Mouse (Mus musculus): Measurements from ENCODE around the gene Olfr430. TPM values are rescaled to one million over a fixed set of nuclear protein-coding genes. Genes with fewer than 3 reads are reported as not detected.
"Not testable (repeated sequence)": the region's sequence is repeated elsewhere in the genome, so short reads cannot be mapped to it uniquely, and the experiment has no call there.

Gene Olfr430
- not detected for total RNA-seq (2021)
- long read RNA-seq, experiment 1 = 0 reads
- long read RNA-seq, experiment 2 = 0 reads

GRCm38 (mm10) chr1:174066305-174066704 is at the start of gene Olfr430:
TSS of gene Olfr430 (plus strand) at chr1:174066605.
- DNase-seq = no peak

GRCm38 (mm10) chr1:174031698-174032097 is 34.7 kb upstream of the Olfr430 start, which contains the start of gene Ifi205:
TSS of gene Ifi205 (minus strand) at chr1:174031810.
- DNase-seq = peak; percentile 35

GRCm38 (mm10) chr1:174035841-174036240 is 30.6 kb upstream of the Olfr430 start:
- no peak for DNase-seq

- DNase-seq = no peak
These were observed 27.9 kb upstream of the Olfr430 start for GRCm38 (mm10) chr1:174038480-174038879.

GRCm38 (mm10) chr1:174040523-174041177 is 25.8 kb upstream of the Olfr430 start, which contains the start of gene Olfr433:
TSS of gene Olfr433 (plus strand) at chr1:174040705.
- peak; percentile 60 for DNase-seq

GRCm38 (mm10) chr1:174042091-174042884 is 24.1 kb upstream of the Olfr430 start:
- DNase-seq = not testable (repeated sequence)

- peak; percentile 26 for DNase-seq
These were observed 22.0 kb upstream of the Olfr430 start for GRCm38 (mm10) chr1:174044431-174044830.

GRCm38 (mm10) chr1:174048227-174048626 is 18.2 kb upstream of the Olfr430 start:
- not testable (repeated sequence) for DNase-seq

GRCm38 (mm10) chr1:174048893-174049292 is 17.5 kb upstream of the Olfr430 start, which contains the start of gene Olfr432:
TSS of gene Olfr432 (plus strand) at chr1:174049205.
- no peak for DNase-seq

- not testable (repeated sequence) for DNase-seq
These were observed 17.0 kb upstream of the Olfr430 start for GRCm38 (mm10) chr1:174049357-174049756.

- no peak for DNase-seq
These were observed 15.9 kb upstream of the Olfr430 start for GRCm38 (mm10) chr1:174050532-174050931.

GRCm38 (mm10) chr1:174051515-174051914 is 14.9 kb upstream of the Olfr430 start:
- DNase-seq = no peak

GRCm38 (mm10) chr1:174051931-174052536 is 14.4 kb upstream of the Olfr430 start:
- DNase-seq = no peak

GRCm38 (mm10) chr1:174052981-174053380 is 13.4 kb upstream of the Olfr430 start:
- no peak for DNase-seq

GRCm38 (mm10) chr1:174055248-174055647 is 11.2 kb upstream of the Olfr430 start:
- DNase-seq = no peak

- no peak for DNase-seq
These were observed 17.6 kb downstream of the Olfr430 start, which contains the start of gene Olfr429 for GRCm38 (mm10) chr1:174084031-174084430. TSS of gene Olfr429 (plus strand) at chr1:174084331.

- no peak for DNase-seq
These were observed 30.2 kb downstream of the Olfr430 start, which contains the start of gene Olfr427 for GRCm38 (mm10) chr1:174096591-174096990. TSS of gene Olfr427 (plus strand) at chr1:174096891.

GRCm38 (mm10) chr1:174103735-174104134 is 37.3 kb downstream of the Olfr430 start:
- DNase-seq = no peak

- DNase-seq = no peak
These were observed 54.7 kb downstream of the Olfr430 start, which contains the start of gene Olfr231 for GRCm38 (mm10) chr1:174121062-174121461. TSS of gene Olfr231 (minus strand) at chr1:174121162.
